Comparison of ENCODE assay signal across 18 mouse cellular contexts in the genomic region with DNA sequence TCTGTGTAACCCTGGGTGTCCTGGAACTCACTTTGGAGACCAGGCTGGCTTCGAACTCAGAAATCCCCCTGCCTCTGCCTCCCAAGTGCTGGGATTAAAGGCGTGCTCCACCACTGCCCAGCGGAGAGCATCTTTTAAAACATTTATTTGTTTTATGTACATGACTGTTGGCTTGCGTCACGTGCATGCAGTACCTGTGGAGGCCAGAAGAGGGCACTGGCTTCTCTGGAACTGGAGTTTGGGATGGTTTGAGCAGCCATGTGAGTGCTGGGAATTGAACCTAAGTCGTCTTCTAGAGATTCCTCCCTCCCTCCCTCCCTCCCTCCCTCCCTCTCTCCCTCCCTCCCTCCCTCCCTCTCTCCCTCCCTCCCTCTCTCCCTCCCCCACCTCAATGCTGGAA. TPM values are rescaled to one million over a fixed set of nuclear protein-coding genes. Genes with fewer than 3 reads are reported as not detected.
A peak's percentile ranks its signal among the peaks of the same experiment; 100 is the strongest.
DNase-seq lines count a peak whose midpoint lies in the region; ATAC-seq and TF ChIP-seq lines count a peak whose summit lies in the region.
"Not testable (repeated sequence)": the region's sequence is repeated elsewhere in the genome, so short reads cannot be mapped to it uniquely, and the experiment has no call there.
"Had no signal": no experiment of that assay in that cellular context is flagged by ENCODE, and none has a peak within 500 bp of the region (broad histone marks: within the 10 kb centered on the region; RNA-seq: fewer than 3 reads in every experiment).

No protein-coding gene starts in this region.

- peak; percentile 55 for TF ChIP-seq CTCF in E14TG2a.4 (conservative IDR thresholded peaks at IDR 0.05; ENCODE audit: low read length)
- peak; percentile 48; the same call in 1 of the 2 replicates for TF ChIP-seq CTCF in bone marrow, adult 2 months (IDR thresholded peaks at IDR 0.05; ENCODE audit: control insufficient read depth, insufficient read depth, low read length)
- TF ChIP-seq CTCF in embryonic fibroblast, embryonic 13.5 days (IDR thresholded peaks at IDR 0.05; ENCODE audit: borderline replicate concordance, insufficient read depth, low read length): peak; percentile 31; the same call in 1 of the 2 replicates
- peak; percentile 41 for TF ChIP-seq CTCF in hindbrain, postnatal 0 days (IDR thresholded peaks at IDR 0.05; ENCODE audit: low read depth)
- TF ChIP-seq CTCF in layer of hippocampus, adult 2 months (conservative IDR thresholded peaks at IDR 0.05): peak; percentile 52
- TF ChIP-seq CTCF in lung, embryonic 14.5 days (IDR thresholded peaks at IDR 0.05; ENCODE audit: low read depth): peak; percentile 53

- not testable (repeated sequence) for H3K27ac ChIP-seq in bone marrow, adult 2 months (ENCODE audit: control insufficient read depth, insufficient read depth, low read depth, low read length, poor library complexity); embryonic fibroblast, embryonic 13.5 days (ENCODE audit: insufficient read depth, low read length); hindbrain, postnatal 0 days; layer of hippocampus, adult 2 months; lung, embryonic 14.5 days (ENCODE audit: low read depth)
- peak overlapping the region; percentile 44; the same call in 1 of the 2 replicates for H3K27ac ChIP-seq in stomach, embryonic 15.5 days

- peaks cover 20% of the 10 kb centered on the region for H3K27me3 ChIP-seq in E14TG2a.4 (ENCODE audit: insufficient read depth, low read length)
- not testable (repeated sequence) for H3K27me3 ChIP-seq in hindbrain, postnatal 0 days (ENCODE audit: insufficient read depth, low read length); lung, embryonic 14.5 days (ENCODE audit: insufficient read depth, low read length); stomach, embryonic 15.5 days (replicated peaks)

- H3K4me2 ChIP-seq in hindbrain, postnatal 0 days (ENCODE audit: low read depth, low read length); lung, embryonic 14.5 days; stomach, embryonic 15.5 days: not testable (repeated sequence)

- H3K9ac ChIP-seq in hindbrain, postnatal 0 days (replicated peaks; ENCODE audit: low read length); lung, embryonic 14.5 days; stomach, embryonic 15.5 days: not testable (repeated sequence)

- peaks cover 19% of the 10 kb centered on the region for H3K4me1 ChIP-seq in E14TG2a.4 (replicated peaks; ENCODE audit: low read depth, low read length)
- not testable (repeated sequence) for H3K4me1 ChIP-seq in bone marrow, adult 2 months (ENCODE audit: control insufficient read depth, insufficient read depth, low read length); embryonic fibroblast, embryonic 13.5 days (ENCODE audit: control insufficient read depth, insufficient read depth, low read length); hindbrain, postnatal 0 days (ENCODE audit: insufficient read depth, low read length); stomach, embryonic 15.5 days
- peaks cover 11% of the 10 kb centered on the region; the same call in 1 of the 2 replicates for H3K4me1 ChIP-seq in lung, embryonic 14.5 days (ENCODE audit: insufficient read depth)

- H3K9me3 ChIP-seq in E14TG2a.4 (ENCODE audit: low read length); hindbrain, postnatal 0 days (ENCODE audit: low read length); lung, embryonic 14.5 days (ENCODE audit: low read depth, low read length); stomach, embryonic 15.5 days: not testable (repeated sequence)

- H3K36me3 ChIP-seq in E14TG2a.4 (ENCODE audit: insufficient read depth, low read length); hindbrain, postnatal 0 days (ENCODE audit: insufficient read depth, low read length); lung, embryonic 14.5 days (ENCODE audit: insufficient read depth); stomach, embryonic 15.5 days: not testable (repeated sequence)

- 86% methylated on average over 6 of the region's 6 CpGs for WGBS in bone marrow, adult 2 months
- 90% methylated on average over 6 of the region's 6 CpGs for WGBS in hindbrain, postnatal 0 days
- WGBS in lung, embryonic 14.5 days: 86% methylated on average over 6 of the region's 6 CpGs
- 76% methylated on average over 6 of the region's 6 CpGs for WGBS in stomach, embryonic 15.5 days

- not testable (repeated sequence) for TF ChIP-seq POLR2A in bone marrow, adult 2 months (IDR thresholded peaks at IDR 0.05; ENCODE audit: borderline replicate concordance, control insufficient read depth, low read depth, low read length); embryonic fibroblast, embryonic 13.5 days (IDR thresholded peaks at IDR 0.05; ENCODE audit: low read depth, low read length)

- not testable (repeated sequence) for ATAC-seq in hindbrain, postnatal 0 days; lung, embryonic 14.5 days (ENCODE audit: insufficient read depth); stomach, embryonic 15.5 days (ENCODE audit: insufficient read depth, low FRiP score, low read depth)

- H3K4me3 ChIP-seq in E14TG2a.4 (replicated peaks; ENCODE audit: low read length); bone marrow, adult 2 months (replicated peaks; ENCODE audit: control insufficient read depth, low read depth, low read length); embryonic fibroblast, embryonic 13.5 days (ENCODE audit: insufficient read depth, low read length); hindbrain, postnatal 0 days (ENCODE audit: low read length); layer of hippocampus, adult 2 months; lung, embryonic 14.5 days (ENCODE audit: low read depth, low read length); stomach, embryonic 15.5 days (replicated peaks): not testable (repeated sequence)

- DNase-seq in hindbrain, postnatal 0 days (ENCODE audit: low spot score); layer of hippocampus, adult 2 months (ENCODE audit: low spot score in 2 of 2): not testable (repeated sequence)
- DNase-seq in lung, embryonic 14.5 days: peak; percentile 37
- peak; percentile 49 for DNase-seq in thymus, postnatal 4 days

RNA-seq across cellular contexts. Expression of gene Smad9, which starts 10.1 kb away (rescaled TPM):
- not detected in 2 replicates for polyA plus RNA-seq in bone marrow, adult 2 months (2011; ENCODE audit: insufficient read depth, insufficient read length, low replicate concordance, missing spikeins)
- polyA plus RNA-seq in embryonic fibroblast, embryonic 13.5 days (2011; ENCODE audit: insufficient read length, low read depth, missing spikeins): 1.3 and 1.5 TPM in 2 replicates
- 4.9 and 6.7 TPM in 2 replicates for total RNA-seq in hindbrain, postnatal 0 days (2014; rRNA removed)
- 0.96 and 1.1 TPM in 2 replicates for polyA plus RNA-seq in hindbrain, postnatal 0 days (2015; fragmentation: Nextera tagmentation; extraction: Ambion mirVana)
- total RNA-seq in layer of hippocampus, adult 2 months (2021): 1 to 10 TPM; 7.1 to 7.6 TPM
- polyA plus RNA-seq in lung, embryonic 14.5 days (2014; fragmentation: Nextera tagmentation; extraction: Ambion mirVana): 2.4 and 2.9 TPM in 2 replicates
- polyA plus RNA-seq in stomach, embryonic 15.5 days (2015; fragmentation: Nextera tagmentation; extraction: Ambion mirVana): 1.2 and 1.3 TPM in 2 replicates
- total RNA-seq: megakaryocyte progenitor cell, adult 5-6 weeks; neutrophil, adult 5-6 weeks had no signal

RNA-seq across cellular contexts. Expression of gene Alg5, which starts 30.2 kb away (rescaled TPM):
- 8.0 and 16.3 TPM in 2 replicates for polyA plus RNA-seq in bone marrow, adult 2 months (2011; ENCODE audit: insufficient read depth, insufficient read length, low replicate concordance, missing spikeins)
- polyA plus RNA-seq in embryonic fibroblast, embryonic 13.5 days (2011; ENCODE audit: insufficient read length, low read depth, missing spikeins): 51.9 and 58.3 TPM in 2 replicates
- total RNA-seq in hindbrain, postnatal 0 days (2014; rRNA removed): 12.3 and 16.3 TPM in 2 replicates
- 65.1 and 72.0 TPM in 2 replicates for polyA plus RNA-seq in hindbrain, postnatal 0 days (2015; fragmentation: Nextera tagmentation; extraction: Ambion mirVana)
- 10 to 100 TPM; 21.1 to 22.8 TPM for total RNA-seq in layer of hippocampus, adult 2 months (2021)
- 50.7 and 57.1 TPM in 2 replicates for polyA plus RNA-seq in lung, embryonic 14.5 days (2014; fragmentation: Nextera tagmentation; extraction: Ambion mirVana)
- polyA plus RNA-seq in stomach, embryonic 15.5 days (2015; fragmentation: Nextera tagmentation; extraction: Ambion mirVana): 63.8 and 65.6 TPM in 2 replicates

RNA-seq across cellular contexts. Expression of gene Exosc8, which starts 30.3 kb away (rescaled TPM):
- polyA plus RNA-seq in bone marrow, adult 2 months (2011; ENCODE audit: insufficient read depth, insufficient read length, low replicate concordance, missing spikeins): 51.2 and 112 TPM in 2 replicates
- polyA plus RNA-seq in embryonic fibroblast, embryonic 13.5 days (2011; ENCODE audit: insufficient read length, low read depth, missing spikeins): 57.4 and 81.5 TPM in 2 replicates
- total RNA-seq in hindbrain, postnatal 0 days (2014; rRNA removed): 36.8 and 37.3 TPM in 2 replicates
- 66.9 and 68.9 TPM in 2 replicates for polyA plus RNA-seq in hindbrain, postnatal 0 days (2015; fragmentation: Nextera tagmentation; extraction: Ambion mirVana)
- total RNA-seq in layer of hippocampus, adult 2 months (2021): 10 to 100 TPM; 30.4 to 41.4 TPM
- 149 and 154 TPM in 2 replicates for polyA plus RNA-seq in lung, embryonic 14.5 days (2014; fragmentation: Nextera tagmentation; extraction: Ambion mirVana)
- 104 and 109 TPM in 2 replicates for polyA plus RNA-seq in stomach, embryonic 15.5 days (2015; fragmentation: Nextera tagmentation; extraction: Ambion mirVana)

RNA-seq across cellular contexts. Expression of gene Rfxap, which starts 42.1 kb away (rescaled TPM):
- polyA plus RNA-seq in bone marrow, adult 2 months (2011; ENCODE audit: insufficient read depth, insufficient read length, low replicate concordance, missing spikeins): 14.7 and 30.1 TPM in 2 replicates
- polyA plus RNA-seq in embryonic fibroblast, embryonic 13.5 days (2011; ENCODE audit: insufficient read length, low read depth, missing spikeins): 11.4 and 18.5 TPM in 2 replicates
- total RNA-seq in hindbrain, postnatal 0 days (2014; rRNA removed): 29.7 and 33.9 TPM in 2 replicates
- polyA plus RNA-seq in hindbrain, postnatal 0 days (2015; fragmentation: Nextera tagmentation; extraction: Ambion mirVana): 46.2 and 49.7 TPM in 2 replicates
- total RNA-seq in layer of hippocampus, adult 2 months (2021): 10 to 100 TPM; 46.7 to 55.1 TPM
- polyA plus RNA-seq in lung, embryonic 14.5 days (2014; fragmentation: Nextera tagmentation; extraction: Ambion mirVana): 34.4 and 35.6 TPM in 2 replicates
- 35.7 and 42.9 TPM in 2 replicates for polyA plus RNA-seq in stomach, embryonic 15.5 days (2015; fragmentation: Nextera tagmentation; extraction: Ambion mirVana)

RNA-seq across cellular contexts. Expression of gene Gm21958, which starts 51.4 kb away (rescaled TPM):
- polyA plus RNA-seq in bone marrow, adult 2 months (2011; ENCODE audit: insufficient read depth, insufficient read length, low replicate concordance, missing spikeins): not detected in 2 replicates
- polyA plus RNA-seq in embryonic fibroblast, embryonic 13.5 days (2011; ENCODE audit: insufficient read length, low read depth, missing spikeins): not detected in 2 replicates
- not detected in 2 replicates for total RNA-seq in hindbrain, postnatal 0 days (2014; rRNA removed)
- 0.49 TPM in 1 of 2 replicates, not detected in the other for polyA plus RNA-seq in hindbrain, postnatal 0 days (2015; fragmentation: Nextera tagmentation; extraction: Ambion mirVana)
- total RNA-seq in layer of hippocampus, adult 2 months (2021): not detected
- 1.7 TPM in 1 of 2 replicates, not detected in the other for polyA plus RNA-seq in lung, embryonic 14.5 days (2014; fragmentation: Nextera tagmentation; extraction: Ambion mirVana)
- polyA plus RNA-seq in stomach, embryonic 15.5 days (2015; fragmentation: Nextera tagmentation; extraction: Ambion mirVana): 0.79 TPM in 1 of 2 replicates, not detected in the other
- total RNA-seq: adrenal gland, adult 8-10 months; ES-E14; gastrocnemius, postnatal 10 days; heart, adult 18-20 months; layer of hippocampus, postnatal 10 days; left cerebral cortex, postnatal 10 days; megakaryocyte progenitor cell, adult 5-6 weeks; neutrophil, adult 5-6 weeks had no signal
- polyA plus RNA-seq: limb, embryonic 14.5 days; myocyte had no signal
